Mouse (Mus musculus) ES-CJ7 (cell line): ENCODE data around the gene Olfr658.

Source experiments
- DNase-seq: peaks from one replicate; pipeline ENCODE4 v3.0.0; 2011; ENCODE audit warnings: low read depth, low spot score

The Olfr658 gene

DNA sequence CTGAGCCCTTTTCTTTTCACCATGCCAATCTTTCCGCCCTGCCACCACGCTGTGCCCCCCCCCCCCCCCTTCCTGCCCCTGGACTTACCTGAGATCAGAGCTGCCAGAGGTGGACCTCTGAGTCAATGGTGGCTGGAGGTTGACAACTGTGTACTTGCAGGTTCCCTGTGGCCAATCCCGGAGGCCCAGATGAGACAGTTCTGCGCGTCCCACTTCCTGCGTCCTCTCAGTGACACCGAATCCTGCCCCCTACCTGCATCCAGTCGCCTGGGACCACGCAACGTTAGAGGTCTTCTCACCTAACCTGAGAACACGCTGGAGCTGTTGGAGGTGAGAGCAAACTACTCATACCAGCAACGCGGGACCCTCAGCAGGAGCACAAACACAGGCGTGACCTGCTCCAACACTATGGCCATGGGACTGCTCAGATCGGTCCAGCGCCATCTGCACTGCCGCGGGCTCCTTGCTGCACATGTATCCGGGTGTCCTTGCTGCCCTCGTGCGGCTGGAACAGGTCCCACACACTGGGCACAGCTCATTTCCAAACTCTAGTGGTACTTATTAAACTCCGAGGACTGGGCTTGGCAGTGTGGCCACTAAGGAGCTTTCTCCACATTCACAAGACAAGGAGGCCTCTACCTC lies at the start of gene Olfr658:
Gene Olfr658, minus strand, starts transcription at position 465 of the 642 bp plus-strand sequence.
- DNase-seq: peak; percentile 75

- no peak for DNase-seq
These were observed 39.1 kb upstream of the Olfr658 start, which contains the start of gene Olfr661 for GRCm38 (mm10) chr7:104686201-104686600. Olfr661 (plus strand) TSS chr7:104686501.

- no peak for DNase-seq
These were observed 19.3 kb upstream of the Olfr658 start, which contains the start of gene Olfr659 for GRCm38 (mm10) chr7:104666453-104666852. Olfr659 (plus strand) TSS chr7:104666753.

GRCm38 (mm10) chr7:104624494-104624893 lies 22.6 kb downstream of the Olfr658 start, which contains the start of gene Olfr657:
Olfr657 (plus strand) TSS chr7:104624794.
- no peak for DNase-seq

DNA sequence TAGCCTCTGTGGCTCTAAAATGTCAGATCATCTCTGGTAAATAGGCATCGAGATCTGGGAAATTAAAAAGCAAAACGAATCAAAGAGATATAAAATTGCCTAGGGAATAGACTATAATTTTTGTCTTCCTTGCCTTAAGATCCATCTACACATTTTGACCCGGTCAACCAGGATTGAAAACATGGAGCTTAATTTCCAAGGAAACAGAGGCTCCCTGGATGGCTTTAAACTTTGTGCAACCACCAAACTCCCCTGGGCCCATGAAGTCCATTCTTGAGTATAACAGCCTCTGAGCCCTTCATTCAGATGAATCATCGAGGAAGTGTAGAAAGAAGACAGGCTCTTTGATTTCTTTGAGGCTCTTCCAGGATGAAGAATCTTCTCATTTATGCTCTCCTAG lies 33.5 kb downstream of the Olfr658 start, which contains the start of gene Olfr656:
Gene Olfr656, plus strand, starts transcription at position 301 of the 400 bp plus-strand sequence.
- no peak for DNase-seq

GRCm38 (mm10) chr7:104604727-104605126 lies 42.4 kb downstream of the Olfr658 start:
- DNase-seq: no peak

- DNase-seq: peak; percentile 60
These were observed 43.9 kb downstream of the Olfr658 start for GRCm38 (mm10) chr7:104603173-104603572.

DNA sequence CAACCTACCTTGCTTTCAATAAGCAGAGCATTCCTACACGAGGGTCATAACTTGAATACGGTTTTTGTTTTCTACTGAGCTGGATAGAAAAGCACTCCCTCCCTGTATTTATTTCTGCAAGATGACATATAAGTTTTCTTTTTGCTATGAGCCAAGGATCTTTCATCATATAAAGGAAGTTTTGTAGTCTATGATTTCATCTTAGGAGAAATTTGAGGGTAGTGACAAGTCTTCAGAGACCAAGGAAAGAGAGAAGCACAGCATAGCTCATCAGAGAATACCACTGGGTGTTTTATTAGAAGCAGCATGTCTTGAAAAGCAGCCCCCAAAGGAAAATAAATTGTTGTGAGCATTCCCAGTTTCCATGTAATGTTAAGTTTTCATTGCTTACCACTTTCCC lies 45.4 kb downstream of the Olfr658 start, which contains the start of gene Olfr655:
Gene Olfr655, minus strand, starts transcription at position 101 of the 400 bp plus-strand sequence.
- no peak for DNase-seq
